Mouse (Mus musculus) kidney, embryonic 14.5 days (tissue): ENCODE measurements at regions not wholly inside any gene's neighbourhood (a gene's known extent, or its start where the extent isn't known, plus 50 kb on each side); places are given as distances from the start of the nearest gene placed in this dataset.

Experiments
- ATAC-seq: fragments of 200-750 bp; cut with Nextera tagmentation; 2 replicates; pipeline ENCODE4 v1.8.0; 2017; ENCODE audit warnings: moderate number of reproducible peaks, mild to moderate bottlenecking, moderate TSS enrichment, moderate library complexity; ENCODE audit not compliant: low FRiP score, low TSS enrichment
- H3K27ac ChIP-seq: fragments of 300-500 bp; sonication (generic); 2 replicates; pipeline ENCODE4 v1.5.1; 2014; ENCODE audit warnings: low read depth, mild to moderate bottlenecking, low read length, moderate library complexity, mixed read lengths
- H3K27me3 ChIP-seq: fragments of 300-500 bp; sonication (generic); 2 replicates; pipeline ENCODE4 v1.6.1; 2014; ENCODE audit warnings: mild to moderate bottlenecking, low read length; ENCODE audit not compliant: control insufficient read depth, insufficient read depth
- H3K36me3 ChIP-seq: fragments of 300-500 bp; sonication (generic); 2 replicates; pipeline ENCODE4 v1.6.1; 2014; ENCODE audit warnings: low read length, mixed read lengths; ENCODE audit not compliant: control insufficient read depth, insufficient read depth
- H3K4me1 ChIP-seq: fragments of 300-500 bp; sonication (generic); 2 replicates; pipeline ENCODE4 v1.6.1; 2014; ENCODE audit warnings: low read length, mixed read lengths; ENCODE audit not compliant: control insufficient read depth, insufficient read depth
- H3K4me2 ChIP-seq: fragments of 300-500 bp; sonication (generic); replicated peaks from 2 replicates; pipeline ENCODE4 v1.6.1; 2014; ENCODE audit warnings: low read depth, mild to moderate bottlenecking, low read length
- H3K4me3 ChIP-seq: fragments of 300-500 bp; sonication (generic); 2 replicates; pipeline ENCODE4 v1.5.1; 2014; ENCODE audit warnings: mild to moderate bottlenecking, low read length
- H3K9ac ChIP-seq: fragments of 300-500 bp; sonication (generic); 2 replicates; pipeline ENCODE4 v1.6.1; 2014; ENCODE audit warnings: low read depth, mild to moderate bottlenecking, low read length, moderate library complexity
- H3K9me3 ChIP-seq: fragments of 300-500 bp; sonication (generic); 2 replicates; pipeline ENCODE4 v1.6.1; 2016; ENCODE audit warnings: low read length; ENCODE audit not compliant: control insufficient read depth
- WGBS: fragments of 180-500 bp; shearing (Covaris S2); extraction: QIAGEN DNeasy Blood & Tissue Kit; methylation state at CpG from one replicate; pipeline ENCODE4 v1.1.7; 2014; 5-methylcytosine and 5-hydroxymethylcytosine counted together

- Histone ChIP-seq H3K4me3 (no peak overlapping the region), H3K27ac (peak overlapping the region; percentile 34; the same call in 1 of the 2 replicates), H3K4me1 (peaks cover 13% of the 10 kb centered on the region; the same call in 1 of the 2 replicates), H3K9me3 (no peaks in the 10 kb centered on the region), H3K9ac (no peak overlapping the region), H3K4me2 (no peak overlapping the region), H3K27me3 (no peaks in the 10 kb centered on the region), H3K36me3 (no peaks in the 10 kb centered on the region)
- WGBS, result 86% methylated on average over 7 of the region's 7 CpGs
- ATAC-seq, result 0 out of 2 replicates have a peak, but pooled peaks have one; percentile 17
Observed at GRCm38 (mm10) chr16:30869136-30869909, 211.9 kb downstream of the Xxylt1 start.

GRCm38 (mm10) chr16:30870110-30870509 lies 211.1 kb downstream of the Xxylt1 start:
- WGBS, result 23% methylated on average over 14 of the region's 14 CpGs

GRCm38 (mm10) chr16:30870676-30871075 lies 210.6 kb downstream of the Xxylt1 start:
- H3K9ac ChIP-seq, result no peak overlapping the region
- no peaks in the 10 kb centered on the region for H3K36me3 ChIP-seq
- 4% methylated on average over 2 of the region's 2 CpGs for WGBS
- no peak overlapping the region for H3K4me2 ChIP-seq
- ATAC-seq, result peak; percentile 37; the same call in 1 of the 2 replicates
- H3K27ac ChIP-seq, result peak overlapping the region; percentile 34; the same call in 1 of the 2 replicates
- no peak overlapping the region for H3K4me3 ChIP-seq
- no peaks in the 10 kb centered on the region for H3K27me3 ChIP-seq
- no peaks in the 10 kb centered on the region for H3K9me3 ChIP-seq
- H3K4me1 ChIP-seq, result peaks cover 21% of the 10 kb centered on the region; the same call in 1 of the 2 replicates

More at GRCm38 (mm10) chr16:30870110-30870509, 211.1 kb downstream of the Xxylt1 start:
- peaks cover 15% of the 10 kb centered on the region; the same call in 1 of the 2 replicates for H3K4me1 ChIP-seq
- H3K4me2 ChIP-seq, result peak overlapping the region; percentile 21; the same call in 1 of the 2 replicates
- ATAC-seq, result peak; percentile 46
- no peaks in the 10 kb centered on the region for H3K36me3 ChIP-seq
- no peak overlapping the region for H3K9ac ChIP-seq
- no peaks in the 10 kb centered on the region for H3K27me3 ChIP-seq
- H3K27ac ChIP-seq, result peak overlapping the region; percentile 34; the same call in 1 of the 2 replicates
- no peaks in the 10 kb centered on the region for H3K9me3 ChIP-seq
- no peak overlapping the region for H3K4me3 ChIP-seq

- Histone ChIP-seq H3K9ac (no peak overlapping the region), H3K27me3 (no peaks in the 10 kb centered on the region), H3K4me2 (no peak overlapping the region), H3K4me3 (no peak overlapping the region), H3K4me1 (peaks cover 22% of the 10 kb centered on the region; the same call in 1 of the 2 replicates), H3K9me3 (no peaks in the 10 kb centered on the region), H3K36me3 (no peaks in the 10 kb centered on the region), H3K27ac (no peak overlapping the region)
- 79% methylated on average over 5 of the region's 5 CpGs for WGBS
- no peak for ATAC-seq
Observed at GRCm38 (mm10) chr16:30872147-30872546, 209.1 kb downstream of the Xxylt1 start.

GRCm38 (mm10) chr16:30873493-30874211 lies 207.6 kb downstream of the Xxylt1 start:
- H3K4me2 ChIP-seq, result no peak overlapping the region; the same call in 1 of the 2 replicates
- no peak overlapping the region for H3K4me3 ChIP-seq
- 29% methylated on average over 26 of the region's 26 CpGs for WGBS
- no peaks in the 10 kb centered on the region for H3K27me3 ChIP-seq
- H3K9me3 ChIP-seq, result no peaks in the 10 kb centered on the region
- peaks cover 22% of the 10 kb centered on the region; the same call in 1 of the 2 replicates for H3K4me1 ChIP-seq
- no peak overlapping the region for H3K9ac ChIP-seq
- H3K27ac ChIP-seq, result 0 out of 2 replicates have a peak overlapping the region, but pooled peaks have one; percentile 1
- no peak for ATAC-seq
- no peaks in the 10 kb centered on the region for H3K36me3 ChIP-seq

- Histone ChIP-seq H3K9me3 (no peaks in the 10 kb centered on the region), H3K9ac (no peak overlapping the region), H3K27ac (no peak overlapping the region), H3K36me3 (no peaks in the 10 kb centered on the region), H3K27me3 (no peaks in the 10 kb centered on the region), H3K4me1 (peaks cover 22% of the 10 kb centered on the region; the same call in 1 of the 2 replicates), H3K4me3 (no peak overlapping the region), H3K4me2 (no peak overlapping the region)
- 26% methylated on average over 7 of the region's 7 CpGs for WGBS
- peak; percentile 56 for ATAC-seq
Observed at GRCm38 (mm10) chr16:30875235-30875829, 205.9 kb downstream of the Xxylt1 start.

GRCm38 (mm10) chr16:30878821-30879220 lies 202.4 kb downstream of the Xxylt1 start:
- 77% methylated on average over 1 of the region's 1 CpGs for WGBS

GRCm38 (mm10) chr16:30879878-30880277 lies 201.4 kb downstream of the Xxylt1 start:
- Histone ChIP-seq H3K9me3 (no peaks in the 10 kb centered on the region), H3K36me3 (no peaks in the 10 kb centered on the region), H3K9ac (no peak overlapping the region), H3K27ac (no peak overlapping the region), H3K4me3 (no peak overlapping the region), H3K27me3 (no peaks in the 10 kb centered on the region), H3K4me1 (peaks cover 10% of the 10 kb centered on the region; the same call in 1 of the 2 replicates), H3K4me2 (no peak overlapping the region)
- 77% methylated on average over 1 of the region's 1 CpGs for whole genome bisulfite sequencing
- ATAC-seq, result no peak

More at GRCm38 (mm10) chr16:30878821-30879220, 202.4 kb downstream of the Xxylt1 start:
- no peak for ATAC-seq
- Histone ChIP-seq H3K9me3 (no peaks in the 10 kb centered on the region), H3K27ac (no peak overlapping the region), H3K4me3 (no peak overlapping the region), H3K36me3 (no peaks in the 10 kb centered on the region), H3K9ac (no peak overlapping the region), H3K27me3 (no peaks in the 10 kb centered on the region), H3K4me2 (no peak overlapping the region), H3K4me1 (peaks cover 10% of the 10 kb centered on the region; the same call in 1 of the 2 replicates)
